Mouse (Mus musculus): ENCODE measurements at regions not wholly inside any gene's neighbourhood (a gene's known extent, or its start where the extent isn't known, plus 50 kb on each side); places are given as distances from the start of the nearest gene placed in this dataset.
A peak's percentile ranks its signal among the peaks of the same experiment; 100 is the strongest.

DNA sequence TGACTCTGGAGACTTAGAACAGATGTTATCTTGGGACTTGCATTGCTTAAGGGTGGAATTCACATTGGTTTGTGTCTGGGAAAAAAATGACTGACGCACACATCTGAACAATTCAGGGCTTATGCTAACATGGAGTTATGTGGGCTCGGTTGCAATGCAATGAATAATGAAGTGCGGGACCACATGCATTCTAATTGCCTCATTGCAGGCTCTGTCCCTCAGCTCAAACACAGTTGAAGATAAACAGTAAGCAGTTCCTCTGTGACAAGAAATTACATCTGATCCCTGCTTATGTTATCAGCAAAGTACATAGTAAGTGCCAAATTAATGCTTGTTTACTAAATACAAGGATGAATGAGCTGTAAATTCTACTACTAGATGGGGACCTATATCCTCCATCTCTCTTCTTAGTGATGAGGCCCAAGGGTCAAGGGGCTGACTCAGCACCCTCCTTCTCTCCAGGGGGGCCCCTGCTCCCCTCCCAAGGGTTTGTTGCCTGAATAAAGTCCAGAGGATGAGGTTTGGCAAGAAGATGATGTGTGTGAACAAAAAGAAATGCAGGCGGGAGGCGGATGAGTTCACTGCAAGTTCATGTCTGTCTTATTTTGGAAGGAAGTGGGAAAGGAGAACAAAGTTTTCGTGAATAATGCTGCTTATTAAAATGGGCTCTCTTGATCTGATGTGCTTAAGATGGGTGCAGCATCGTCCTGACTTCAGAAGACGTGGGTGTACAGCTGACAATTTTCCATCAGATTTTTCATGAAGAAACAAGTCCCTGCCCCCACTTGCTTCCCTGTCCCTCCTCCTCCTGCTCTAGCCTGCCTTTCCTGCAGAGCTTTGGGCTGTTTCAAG lies 533.1 kb downstream of the Shisa9 start:
- Histone ChIP-seq H3K9ac (no peak overlapping the region), H3K27ac (peak overlapping the region; percentile 66), H3K27me3 (no peaks in the 10 kb centered on the region), H3K36me3 (no peaks in the 10 kb centered on the region), H3K4me1 (peaks cover 16% of the 10 kb centered on the region; the same call in 1 of the 2 replicates), H3K9me3 (no peaks in the 10 kb centered on the region), H3K4me2 (no peak overlapping the region), H3K4me3 (no peak overlapping the region)
- 35% methylated on average over 8 of the region's 8 CpGs for WGBS
- ATAC-seq (ENCODE audit: borderline replicate concordance, extremely low read depth, low FRiP score, low TSS enrichment) = peak; percentile 98

DNA sequence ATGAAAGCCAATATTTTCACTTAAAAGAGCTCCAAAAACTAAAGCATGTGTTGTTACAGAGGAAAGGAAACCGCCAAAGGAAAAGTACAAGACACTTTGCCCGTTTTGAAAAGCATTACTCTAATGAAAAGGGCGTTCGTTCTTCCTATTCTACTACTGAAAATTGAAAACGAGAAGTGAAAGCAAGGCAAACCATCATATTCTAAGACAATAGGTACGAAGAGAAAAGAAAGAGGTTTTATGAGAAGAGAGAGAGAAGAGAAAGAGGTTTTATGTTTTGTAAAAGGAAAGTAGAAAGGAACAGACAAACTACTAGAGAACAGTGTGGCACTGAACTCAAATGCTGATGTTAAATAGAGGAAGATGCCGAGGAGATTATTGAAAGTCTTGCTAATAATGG lies 534.4 kb downstream of the Shisa9 start:
- Histone ChIP-seq H3K9ac (no peak overlapping the region), H3K4me1 (peaks cover 16% of the 10 kb centered on the region; the same call in 1 of the 2 replicates), H3K27ac (no peak overlapping the region), H3K36me3 (no peaks in the 10 kb centered on the region), H3K4me2 (no peak overlapping the region), H3K9me3 (no peaks in the 10 kb centered on the region), H3K4me3 (no peak overlapping the region), H3K27me3 (no peaks in the 10 kb centered on the region)
- no peak for ATAC-seq (ENCODE audit: borderline replicate concordance, extremely low read depth, low FRiP score, low TSS enrichment)
- WGBS = 79% methylated on average over 7 of the region's 7 CpGs

GRCm38 (mm10) chr16:12521711-12522476 lies 538.0 kb downstream of the Shisa9 start:
- Histone ChIP-seq H3K27ac (no peak overlapping the region), H3K27me3 (no peaks in the 10 kb centered on the region), H3K4me1 (peaks cover 5% of the 10 kb centered on the region; the same call in 1 of the 2 replicates), H3K9ac (no peak overlapping the region), H3K36me3 (no peaks in the 10 kb centered on the region), H3K4me2 (no peak overlapping the region), H3K9me3 (no peaks in the 10 kb centered on the region), H3K4me3 (no peak overlapping the region)
- ATAC-seq (ENCODE audit: borderline replicate concordance, extremely low read depth, low FRiP score, low TSS enrichment) = no peak
- 79% methylated on average over 3 of the region's 3 CpGs for WGBS

- Histone ChIP-seq H3K9me3 (no peaks in the 10 kb centered on the region), H3K27ac (no peak overlapping the region), H3K4me2 (no peak overlapping the region), H3K4me1 (no peaks in the 10 kb centered on the region), H3K4me3 (no peak overlapping the region), H3K9ac (no peak overlapping the region), H3K36me3 (no peaks in the 10 kb centered on the region), H3K27me3 (no peaks in the 10 kb centered on the region)
- no peak for ATAC-seq (ENCODE audit: borderline replicate concordance, extremely low read depth, low FRiP score, low TSS enrichment)
Measured at GRCm38 (mm10) chr16:12548462-12548861, 561.0 kb upstream of the Ercc4 start.

DNA sequence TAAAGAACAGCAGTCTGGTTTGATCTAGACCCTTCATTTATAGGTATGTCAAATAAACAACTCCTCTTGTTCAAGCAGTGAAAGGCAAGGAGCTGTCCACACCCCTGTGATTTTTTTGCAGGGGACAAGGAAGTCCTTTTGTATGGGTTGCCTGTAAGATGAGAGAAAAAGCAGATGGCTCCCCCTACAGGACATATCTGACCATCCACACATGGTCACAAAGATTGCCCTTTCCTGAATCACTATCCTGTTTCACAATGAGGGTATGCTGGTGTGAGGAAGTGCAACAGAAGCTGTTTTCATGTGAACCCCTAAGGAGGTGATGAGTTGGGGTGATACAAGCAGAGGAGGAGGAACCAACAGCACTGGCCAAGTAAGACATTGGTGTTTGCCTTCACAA lies 520.6 kb upstream of the Ercc4 start:
- ATAC-seq (ENCODE audit: borderline replicate concordance, extremely low read depth, low FRiP score, low TSS enrichment) = no peak

GRCm38 (mm10) chr16:12608259-12608658 lies 501.2 kb upstream of the Ercc4 start:
- no peaks in the 10 kb centered on the region for H3K36me3 ChIP-seq
- no peak for ATAC-seq (ENCODE audit: borderline replicate concordance, extremely low read depth, low FRiP score, low TSS enrichment)
- no peak overlapping the region for H3K9ac ChIP-seq
- H3K27me3 ChIP-seq = no peaks in the 10 kb centered on the region
- H3K9me3 ChIP-seq = no peaks in the 10 kb centered on the region
- no peaks in the 10 kb centered on the region for H3K4me1 ChIP-seq
- H3K27ac ChIP-seq = no peak overlapping the region
- no peak overlapping the region for H3K4me3 ChIP-seq
- H3K4me2 ChIP-seq = no peak overlapping the region
- WGBS = 59% methylated on average over 6 of the region's 6 CpGs

More for the DNA sequence above, 520.6 kb upstream of the Ercc4 start:
- H3K9me3 ChIP-seq = no peaks in the 10 kb centered on the region
- H3K27me3 ChIP-seq = no peaks in the 10 kb centered on the region
- H3K4me2 ChIP-seq = no peak overlapping the region
- no peak overlapping the region for H3K27ac ChIP-seq
- H3K9ac ChIP-seq = no peak overlapping the region
- H3K36me3 ChIP-seq = no peaks in the 10 kb centered on the region
- H3K4me3 ChIP-seq = no peak overlapping the region
- no peaks in the 10 kb centered on the region for H3K4me1 ChIP-seq

DNA sequence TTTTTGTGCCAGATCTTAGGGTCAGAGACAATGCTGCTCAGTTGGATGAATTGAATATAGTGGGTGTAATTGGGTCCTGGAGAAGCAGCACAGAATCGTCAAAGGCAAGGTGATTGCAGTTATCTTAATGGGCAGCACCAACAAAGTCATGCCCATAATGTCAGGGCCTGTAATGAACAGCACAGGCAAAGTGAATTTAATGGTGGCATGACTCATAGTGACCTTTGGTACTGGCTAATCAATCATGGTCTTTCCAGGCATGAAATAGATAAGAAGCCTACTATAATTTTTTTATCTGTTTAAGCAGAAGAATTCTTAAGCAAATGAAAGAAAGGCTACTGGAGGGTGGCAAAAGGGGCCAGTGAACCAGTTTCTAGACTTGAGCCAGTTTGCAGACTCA lies 498.4 kb upstream of the Ercc4 start:
- H3K36me3 ChIP-seq = no peaks in the 10 kb centered on the region
- WGBS = 41% methylated on average over 1 of the region's 1 CpGs

DNA sequence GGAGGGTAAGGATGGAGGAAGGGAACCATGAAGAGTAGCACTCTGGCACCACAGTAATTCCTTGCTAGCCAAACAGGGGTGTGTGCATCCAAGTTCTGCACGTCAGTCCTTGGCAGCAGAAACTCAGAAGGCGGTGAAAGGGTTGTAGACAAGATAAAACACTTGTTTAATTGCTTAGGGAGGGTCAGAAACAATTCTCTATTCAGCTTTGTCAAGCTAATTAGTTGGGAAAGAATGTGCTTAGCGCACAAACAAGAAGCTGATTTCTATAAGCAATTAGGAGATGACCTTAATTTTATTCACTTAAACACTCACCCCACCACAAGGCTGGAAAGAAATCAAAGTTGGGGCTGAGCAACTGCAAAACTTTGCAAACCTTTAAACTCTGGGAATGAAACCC lies 491.7 kb upstream of the Ercc4 start:
- no peaks in the 10 kb centered on the region for H3K36me3 ChIP-seq
- ATAC-seq (ENCODE audit: borderline replicate concordance, extremely low read depth, low FRiP score, low TSS enrichment) = no peak
- no peak overlapping the region for H3K4me2 ChIP-seq
- H3K9me3 ChIP-seq = no peaks in the 10 kb centered on the region
- H3K27me3 ChIP-seq = no peaks in the 10 kb centered on the region
- 52% methylated on average over 3 of the region's 3 CpGs for WGBS
- H3K4me3 ChIP-seq = no peak overlapping the region
- H3K4me1 ChIP-seq = peaks cover 3% of the 10 kb centered on the region; the same call in 1 of the 2 replicates
- H3K27ac ChIP-seq = no peak overlapping the region
- H3K9ac ChIP-seq = no peak overlapping the region

More for the DNA sequence above, 498.4 kb upstream of the Ercc4 start:
- H3K9ac ChIP-seq = no peak overlapping the region
- no peak overlapping the region for H3K4me2 ChIP-seq
- H3K4me1 ChIP-seq = no peaks in the 10 kb centered on the region
- no peak overlapping the region for H3K27ac ChIP-seq
- H3K9me3 ChIP-seq = no peaks in the 10 kb centered on the region
- no peaks in the 10 kb centered on the region for H3K27me3 ChIP-seq
- ATAC-seq (ENCODE audit: borderline replicate concordance, extremely low read depth, low FRiP score, low TSS enrichment) = no peak
- no peak overlapping the region for H3K4me3 ChIP-seq

- Histone ChIP-seq H3K27me3 (no peaks in the 10 kb centered on the region), H3K9me3 (no peaks in the 10 kb centered on the region), H3K9ac (no peak overlapping the region), H3K4me2 (no peak overlapping the region), H3K36me3 (no peaks in the 10 kb centered on the region), H3K27ac (no peak overlapping the region), H3K4me3 (no peak overlapping the region), H3K4me1 (no peaks in the 10 kb centered on the region)
- no peak for ATAC-seq (ENCODE audit: borderline replicate concordance, extremely low read depth, low FRiP score, low TSS enrichment)
Measured at GRCm38 (mm10) chr16:12632533-12632932, 477.0 kb upstream of the Ercc4 start.

DNA sequence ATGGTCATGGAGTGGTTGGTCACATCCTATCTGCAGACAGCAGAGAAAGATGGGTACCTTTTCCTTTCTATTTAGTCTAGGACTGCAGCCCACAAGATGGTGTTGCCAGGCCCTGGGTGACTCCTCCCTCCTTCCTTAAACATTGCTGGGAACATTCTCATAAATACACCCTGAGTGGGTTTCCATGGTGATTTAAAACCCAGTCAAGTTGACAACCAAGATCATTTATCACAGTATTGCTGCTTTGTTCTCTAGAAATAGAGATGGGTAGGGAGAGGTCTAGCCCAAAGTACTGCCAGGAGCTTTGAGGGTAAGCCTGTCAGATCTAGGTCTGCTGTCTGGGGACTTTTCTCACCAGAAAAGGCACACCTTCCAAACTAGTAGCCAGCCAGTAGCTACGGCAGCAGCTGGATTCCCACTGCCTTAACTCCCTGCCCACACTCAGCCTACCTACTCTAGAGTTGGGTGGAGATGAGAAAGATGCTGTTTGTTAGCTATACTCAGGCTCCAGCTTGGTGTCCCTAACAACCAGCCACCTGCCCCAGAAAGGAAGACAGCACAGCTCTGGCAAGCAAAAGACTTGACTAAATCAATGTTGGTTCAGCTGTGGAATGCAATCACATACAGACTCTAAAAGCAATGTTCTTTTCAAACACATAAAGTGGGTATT lies 470.4 kb upstream of the Ercc4 start:
- no peak for ATAC-seq (ENCODE audit: borderline replicate concordance, extremely low read depth, low FRiP score, low TSS enrichment)
- no peaks in the 10 kb centered on the region for H3K4me1 ChIP-seq
- no peaks in the 10 kb centered on the region for H3K27me3 ChIP-seq
- 64% methylated on average over 1 of the region's 1 CpGs for WGBS
- H3K36me3 ChIP-seq = no peaks in the 10 kb centered on the region
- H3K4me2 ChIP-seq = no peak overlapping the region
- H3K9me3 ChIP-seq = no peaks in the 10 kb centered on the region
- no peak overlapping the region for H3K4me3 ChIP-seq
- no peak overlapping the region for H3K9ac ChIP-seq
- H3K27ac ChIP-seq = no peak overlapping the region

DNA sequence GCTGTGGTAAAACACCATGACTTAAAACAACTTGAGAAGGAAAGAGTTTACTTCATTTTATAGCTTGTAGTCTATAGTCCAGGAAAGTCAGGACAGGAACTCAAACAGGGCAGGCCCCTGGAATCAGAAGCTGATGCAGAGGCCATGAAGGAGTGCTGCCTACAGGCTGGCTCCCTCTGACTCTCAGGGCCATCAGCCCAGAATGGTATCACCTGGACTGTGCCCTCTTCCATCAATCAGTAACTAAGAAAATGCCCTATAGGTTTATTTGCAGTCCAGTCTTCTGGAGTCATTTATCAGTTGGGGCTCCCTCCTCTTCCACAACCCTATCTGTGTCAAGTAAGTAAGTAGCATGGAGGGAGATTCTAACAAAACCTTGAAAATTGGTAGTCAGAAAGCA lies 466.4 kb upstream of the Ercc4 start:
- Histone ChIP-seq H3K27ac (no peak overlapping the region), H3K4me1 (no peaks in the 10 kb centered on the region), H3K27me3 (no peaks in the 10 kb centered on the region), H3K9me3 (no peaks in the 10 kb centered on the region), H3K9ac (no peak overlapping the region), H3K4me3 (no peak overlapping the region), H3K36me3 (no peaks in the 10 kb centered on the region), H3K4me2 (no peak overlapping the region)
- no peak for ATAC-seq (ENCODE audit: borderline replicate concordance, extremely low read depth, low FRiP score, low TSS enrichment)

- Histone ChIP-seq H3K9me3 (no peaks in the 10 kb centered on the region), H3K27me3 (no peaks in the 10 kb centered on the region)
- WGBS = 58% methylated on average over 2 of the region's 2 CpGs
Measured at GRCm38 (mm10) chr16:12644621-12645020, 464.9 kb upstream of the Ercc4 start.

More at GRCm38 (mm10) chr16:12644621-12645020, 464.9 kb upstream of the Ercc4 start:
- Histone ChIP-seq H3K36me3 (no peaks in the 10 kb centered on the region), H3K9ac (no peak overlapping the region), H3K4me3 (no peak overlapping the region), H3K4me1 (no peaks in the 10 kb centered on the region), H3K4me2 (no peak overlapping the region), H3K27ac (no peak overlapping the region)
- ATAC-seq (ENCODE audit: borderline replicate concordance, extremely low read depth, low FRiP score, low TSS enrichment) = no peak

Data from lung, embryonic 15.5 days (tissue).